Mouse (Mus musculus): ENCODE results near the gene Lmx1a. TPM values are rescaled to one million over a fixed set of nuclear protein-coding genes. Genes with fewer than 3 reads are reported as not detected.

Gene Lmx1a
- polyA plus RNA-seq, 1 experiment: not detected

GRCm38 (mm10) chr1:167672433-167672987, 16.5 kb upstream of the Lmx1a start:
- TF ChIP-seq GATA1 (IDR thresholded peaks at IDR 0.05; ENCODE audit: borderline replicate concordance, low read length): no peak
- TF ChIP-seq FLI1 (IDR thresholded peaks at IDR 0.05; ENCODE audit: low read length): no peak
- Histone ChIP-seq H3K9me3 (no peaks in the 10 kb centered on the region), H3K27me3 (replicated peaks) (peaks cover 18% of the 10 kb centered on the region), H3K4me3 (replicated peaks) (no peak overlapping the region), H3K4me1 (no peaks in the 10 kb centered on the region; the same call in 1 of the 2 replicates), H3K36me3 (replicated peaks; ENCODE audit: low read length) (no peaks in the 10 kb centered on the region)

GRCm38 (mm10) chr1:167679061-167679460, 10.0 kb upstream of the Lmx1a start:
- H3K27me3 ChIP-seq (replicated peaks): peaks cover 6% of the 10 kb centered on the region
- H3K9me3 ChIP-seq: peaks cover 8% of the 10 kb centered on the region
- no peaks in the 10 kb centered on the region for H3K4me1 ChIP-seq
- H3K4me3 ChIP-seq (replicated peaks): no peak overlapping the region
- TF ChIP-seq GATA1 (IDR thresholded peaks at IDR 0.05; ENCODE audit: borderline replicate concordance, low read length) (no peak), FLI1 (IDR thresholded peaks at IDR 0.05; ENCODE audit: low read length) (no peak)
- no peaks in the 10 kb centered on the region for H3K36me3 ChIP-seq (replicated peaks; ENCODE audit: low read length)

GRCm38 (mm10) chr1:167688001-167688346, 1.1 kb upstream of the Lmx1a start:
- H3K9me3 ChIP-seq: 0 out of 2 replicates have a peak, but pooled peaks cover 2% of the 10 kb centered on the region
- no peak overlapping the region for H3K4me3 ChIP-seq (replicated peaks)
- H3K4me1 ChIP-seq: peaks cover 8% of the 10 kb centered on the region
- TF ChIP-seq FLI1 (IDR thresholded peaks at IDR 0.05; ENCODE audit: low read length): no peak
- no peak for TF ChIP-seq GATA1 (IDR thresholded peaks at IDR 0.05; ENCODE audit: borderline replicate concordance, low read length)
- peaks cover 69% of the 10 kb centered on the region for H3K27me3 ChIP-seq (replicated peaks)
- H3K36me3 ChIP-seq (replicated peaks; ENCODE audit: low read length): no peaks in the 10 kb centered on the region

DNA sequence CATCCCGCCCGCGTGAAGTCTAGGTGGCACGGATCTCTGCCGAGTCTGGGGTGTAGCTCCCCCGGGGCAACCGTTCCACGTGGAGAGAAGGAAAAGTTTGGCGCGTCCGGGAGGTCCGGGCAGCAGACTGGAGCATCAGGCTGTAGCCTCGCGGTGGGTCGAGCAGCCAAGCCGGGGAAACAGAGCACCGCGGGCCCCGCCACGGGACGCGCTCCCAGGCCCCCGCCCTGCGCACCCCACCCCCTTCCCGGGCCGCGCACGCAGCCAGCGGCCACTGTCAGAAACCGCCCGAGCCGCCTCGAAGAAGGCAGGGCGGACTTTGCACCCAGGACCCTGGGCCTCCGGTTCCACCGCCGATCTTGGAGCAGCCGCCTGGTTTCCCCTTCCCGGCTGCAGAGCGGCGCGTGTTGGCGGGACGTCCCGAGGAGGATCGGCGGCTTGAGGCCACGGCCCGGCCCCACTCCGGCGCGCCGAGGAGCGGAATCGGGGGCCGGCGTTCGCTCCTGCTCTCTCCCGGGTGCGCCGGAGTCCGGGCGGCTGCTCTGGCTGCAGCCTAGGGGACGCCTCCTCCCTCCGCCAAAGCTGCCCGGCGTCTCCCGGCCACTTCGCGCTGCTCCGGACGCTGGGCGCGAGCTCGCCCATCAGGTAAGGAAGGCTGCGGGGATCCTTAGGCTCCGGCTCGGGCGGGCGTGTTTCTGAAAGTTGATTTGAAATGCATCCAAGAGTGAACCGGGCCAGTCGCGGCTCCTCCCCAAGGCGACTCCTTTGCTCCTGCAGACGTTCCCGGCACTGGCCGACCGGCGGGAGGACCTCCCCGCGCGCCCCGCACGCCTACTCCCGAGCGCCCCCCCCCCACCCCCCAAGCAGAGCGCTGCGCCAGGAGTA, 448 bp upstream of the Lmx1a start:
- no peak for TF ChIP-seq GATA1 (IDR thresholded peaks at IDR 0.05; ENCODE audit: borderline replicate concordance, low read length)
- TF ChIP-seq FLI1 (IDR thresholded peaks at IDR 0.05; ENCODE audit: low read length): no peak
- Histone ChIP-seq H3K36me3 (replicated peaks; ENCODE audit: low read length) (no peaks in the 10 kb centered on the region), H3K27me3 (replicated peaks) (peaks cover 74% of the 10 kb centered on the region), H3K4me3 (replicated peaks) (no peak overlapping the region), H3K9me3 (0 out of 2 replicates have a peak, but pooled peaks cover 2% of the 10 kb centered on the region), H3K4me1 (peaks cover 8% of the 10 kb centered on the region)

DNA sequence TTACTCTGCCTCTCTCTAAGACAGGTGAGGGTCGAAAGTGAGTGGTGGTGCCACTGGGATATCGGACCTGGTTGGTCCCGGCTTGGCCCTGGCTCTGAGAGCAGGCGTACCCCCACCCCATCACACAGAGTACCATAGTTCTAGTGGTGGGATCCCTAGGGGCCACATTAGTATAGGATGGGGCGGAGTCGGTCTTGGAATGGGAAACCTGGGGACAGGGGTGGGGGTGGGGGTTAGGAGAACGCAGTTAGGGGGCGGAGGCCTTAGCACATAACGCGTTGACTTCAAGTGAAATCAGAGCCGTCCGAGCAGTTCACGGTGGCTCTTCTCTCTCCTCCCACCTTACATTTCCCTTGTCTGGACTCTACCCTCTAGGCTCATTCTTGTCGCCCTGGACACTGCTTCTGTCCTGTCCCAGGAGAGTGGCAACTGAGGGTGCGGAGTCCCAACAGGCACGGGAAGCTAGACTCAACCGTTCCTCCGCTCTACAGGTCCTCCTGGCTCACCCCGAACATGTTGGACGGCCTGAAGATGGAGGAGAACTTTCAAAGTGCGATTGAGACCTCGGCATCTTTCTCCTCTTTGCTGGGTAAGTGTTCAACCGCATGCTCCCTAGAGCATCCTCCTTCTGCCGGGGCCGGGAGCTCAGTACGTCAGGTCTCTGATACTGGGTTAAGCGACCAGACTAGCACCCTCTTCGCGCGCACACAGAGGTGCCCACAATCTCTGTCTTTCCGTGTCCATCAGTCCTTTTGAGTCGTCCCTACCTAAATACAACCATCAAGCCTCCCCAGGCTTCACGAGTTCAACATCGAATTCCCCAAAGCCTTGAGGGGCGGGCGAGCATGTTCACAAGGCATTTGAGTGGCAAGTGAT, 463 bp downstream of the Lmx1a start:
- Histone ChIP-seq H3K4me3 (replicated peaks) (no peak overlapping the region), H3K4me1 (peaks cover 8% of the 10 kb centered on the region), H3K9me3 (0 out of 2 replicates have a peak, but pooled peaks cover 2% of the 10 kb centered on the region), H3K36me3 (replicated peaks; ENCODE audit: low read length) (no peaks in the 10 kb centered on the region), H3K27me3 (replicated peaks) (peaks cover 82% of the 10 kb centered on the region)
- TF ChIP-seq FLI1 (IDR thresholded peaks at IDR 0.05; ENCODE audit: low read length) (no peak), GATA1 (IDR thresholded peaks at IDR 0.05; ENCODE audit: borderline replicate concordance, low read length) (no peak)

DNA sequence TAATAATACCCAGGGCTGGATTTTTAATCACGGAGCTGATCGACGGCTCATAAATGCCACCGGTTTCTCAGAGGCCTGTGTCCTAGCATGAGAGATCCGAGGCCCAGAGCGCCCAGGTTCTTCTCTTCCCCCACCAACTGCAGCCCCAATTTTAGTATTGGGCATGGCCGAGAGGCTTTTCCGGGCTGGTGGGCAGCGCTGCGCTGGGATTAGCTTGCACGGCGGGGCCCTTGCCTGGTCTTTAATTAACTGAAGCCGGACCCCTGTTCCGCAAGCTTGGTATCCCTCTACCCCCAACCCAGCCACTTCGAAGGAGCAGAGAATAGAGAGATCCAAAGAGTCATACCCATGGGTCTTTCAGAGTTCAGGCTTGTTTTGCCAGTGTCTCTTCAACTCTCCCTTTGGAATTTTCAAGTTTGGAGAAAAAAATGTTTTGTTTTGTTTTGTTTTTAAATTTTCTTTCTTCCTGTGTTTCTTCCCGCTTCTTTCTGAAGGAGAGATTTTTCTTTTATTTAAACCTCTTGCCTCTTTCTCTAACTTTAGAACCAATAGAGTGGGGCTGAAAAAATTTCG, 1.2 kb downstream of the Lmx1a start:
- peaks cover 89% of the 10 kb centered on the region for H3K27me3 ChIP-seq (replicated peaks)

GRCm38 (mm10) chr1:167690716-167691550, 1.9 kb downstream of the Lmx1a start:
- Histone ChIP-seq H3K4me1 (peaks cover 8% of the 10 kb centered on the region), H3K4me3 (replicated peaks) (no peak overlapping the region), H3K27me3 (replicated peaks) (peaks cover 91% of the 10 kb centered on the region), H3K9me3 (0 out of 2 replicates have a peak, but pooled peaks cover 2% of the 10 kb centered on the region), H3K36me3 (replicated peaks; ENCODE audit: low read length) (no peaks in the 10 kb centered on the region)
- TF ChIP-seq FLI1 (IDR thresholded peaks at IDR 0.05; ENCODE audit: low read length) (no peak), GATA1 (IDR thresholded peaks at IDR 0.05; ENCODE audit: borderline replicate concordance, low read length) (no peak)

More for the DNA sequence above, 1.2 kb downstream of the Lmx1a start:
- TF ChIP-seq GATA1 (IDR thresholded peaks at IDR 0.05; ENCODE audit: borderline replicate concordance, low read length) (no peak), FLI1 (IDR thresholded peaks at IDR 0.05; ENCODE audit: low read length) (no peak)
- H3K4me1 ChIP-seq: peaks cover 8% of the 10 kb centered on the region
- no peaks in the 10 kb centered on the region for H3K36me3 ChIP-seq (replicated peaks; ENCODE audit: low read length)
- no peak overlapping the region for H3K4me3 ChIP-seq (replicated peaks)
- H3K9me3 ChIP-seq: 0 out of 2 replicates have a peak, but pooled peaks cover 2% of the 10 kb centered on the region

GRCm38 (mm10) chr1:167691911-167692682, 3.1 kb downstream of the Lmx1a start:
- H3K4me3 ChIP-seq (replicated peaks): peak overlapping the region; percentile 83
- H3K4me1 ChIP-seq: peaks cover 8% of the 10 kb centered on the region
- TF ChIP-seq GATA1 (IDR thresholded peaks at IDR 0.05; ENCODE audit: borderline replicate concordance, low read length) (no peak), FLI1 (IDR thresholded peaks at IDR 0.05; ENCODE audit: low read length) (no peak)
- H3K27me3 ChIP-seq (replicated peaks): peaks cover 87% of the 10 kb centered on the region
- 0 out of 2 replicates have a peak, but pooled peaks cover 2% of the 10 kb centered on the region for H3K9me3 ChIP-seq
- H3K36me3 ChIP-seq (replicated peaks; ENCODE audit: low read length): no peaks in the 10 kb centered on the region

All from megakaryocyte, embryonic 14.5 days (primary cell).